Mouse (Mus musculus) cortical plate, adult 2 months (tissue): ENCODE measurements around the gene Zmat3.

ENCODE experiments used
- CTCF ChIP-seq: fragments of 200-500 bp; IDR thresholded peaks from 2 replicates; pipeline ENCODE4 v1.5.1; 2011; ENCODE audit warnings: mild to moderate bottlenecking, control low read depth, low read length; ENCODE audit not compliant: insufficient read depth; ENCODE audit errors: extremely low read depth
- POLR2A ChIP-seq: fragments of 200-500 bp; IDR thresholded peaks from 2 replicates; pipeline ENCODE4 v1.6.1; 2011; ENCODE audit warnings: mild to moderate bottlenecking, low read length, control low read depth; ENCODE audit not compliant: insufficient read depth; ENCODE audit errors: extremely low read depth

DNA sequence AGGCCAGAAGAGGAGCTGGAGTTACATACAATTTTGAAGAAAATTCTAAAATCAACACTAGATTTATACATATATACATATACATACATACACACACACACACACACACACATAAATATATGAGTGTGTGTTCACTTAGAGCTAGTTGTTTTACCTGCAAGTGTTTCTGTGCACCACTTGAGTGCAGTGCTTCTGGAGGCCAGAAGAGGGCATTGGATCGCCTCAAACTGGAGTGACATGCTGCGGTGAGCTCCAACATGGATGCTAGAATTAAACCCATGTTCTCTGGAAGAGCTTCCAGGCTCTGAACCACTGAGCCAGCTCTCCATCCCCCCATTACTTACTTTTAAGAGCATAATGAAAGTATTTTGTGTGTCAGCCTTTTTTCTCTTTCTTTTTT lies 14.1 kb upstream of the Zmat3 start:
- TF ChIP-seq POLR2A (no peak), CTCF (no peak)
